Mouse (Mus musculus) myocyte (in vitro differentiated cells): ENCODE results near the gene Hoxc8.
A peak's percentile ranks its signal among the peaks of the same experiment; 100 is the strongest.

ENCODE experiments used
- CEBPB ChIP-seq: IDR thresholded peaks from 2 replicates; pipeline ENCODE4 v1.6.1; 2011; ENCODE audit warnings: mild to moderate bottlenecking, moderate library complexity; ENCODE audit not compliant: poor library complexity, insufficient read depth, severe bottlenecking
- E2F4 ChIP-seq: IDR thresholded peaks from one replicate; pipeline ENCODE4 v1.6.1; 2011; ENCODE audit warnings: mild to moderate bottlenecking, control low read depth, moderate library complexity; ENCODE audit not compliant: insufficient read depth
- MYOG ChIP-seq, 3 experiments: IDR thresholded peaks; one replicate each; pipeline ENCODE4 v1.6.1; 2011; ENCODE audit warnings: control low read depth in 2 of 3, low read depth in 2 of 3, mild to moderate bottlenecking in 2 of 3; ENCODE audit not compliant: insufficient read length in 2 of 3, control insufficient read depth in 1 of 3, insufficient read depth in 1 of 3
- POLR2A ChIP-seq: IDR thresholded peaks from one replicate; pipeline ENCODE4 v1.6.1; 2011; ENCODE audit warnings: low read depth, mild to moderate bottlenecking, control low read depth, moderate library complexity; ENCODE audit not compliant: insufficient read length
- POLR2AphosphoS2 ChIP-seq: IDR thresholded peaks from one replicate; pipeline ENCODE4 v1.6.1; 2011; ENCODE audit warnings: low read depth, control low read depth; ENCODE audit not compliant: insufficient read length
- SRF ChIP-seq: IDR thresholded peaks from one replicate; pipeline ENCODE4 v1.6.1; 2011; ENCODE audit warnings: low read depth; ENCODE audit not compliant: control insufficient read depth, insufficient read length
- TCF12 ChIP-seq: IDR thresholded peaks from one replicate; pipeline ENCODE4 v1.6.1; 2011; ENCODE audit warnings: mild to moderate bottlenecking, control low read depth; ENCODE audit not compliant: poor library complexity, insufficient read depth, severe bottlenecking
- USF1 ChIP-seq: IDR thresholded peaks from one replicate; pipeline ENCODE4 v1.6.1; 2011; ENCODE audit warnings: low read depth, mild to moderate bottlenecking, control low read depth, moderate library complexity

GRCm38 (mm10) chr15:102955007-102955382 is 35.4 kb upstream of the Hoxc8 start:
- no peak for TF ChIP-seq POLR2AphosphoS2
- peak; percentile 0 for TF ChIP-seq POLR2A
- peak in 1 of 3 experiments; percentile 43 for TF ChIP-seq MYOG (IDR thresholded peaks at IDR 0.05; ENCODE audit: control insufficient read depth in 1 of 3, insufficient read depth in 1 of 3, insufficient read length in 2 of 3, low read depth in 2 of 3)
- TF ChIP-seq E2F4 = no peak
- TF ChIP-seq SRF = no peak
- TF ChIP-seq USF1 = no peak
- no peak for TF ChIP-seq CEBPB
- TF ChIP-seq TCF12 = no peak
